ENCODE assay signal across 9 mouse cellular contexts in genomic region chr2:132952197-132952596, GRCm38 (mm10). TPM values are rescaled to one million over a fixed set of nuclear protein-coding genes. Genes with fewer than 3 reads are reported as not detected.
DNase-seq lines count a peak whose midpoint lies in the region; ATAC-seq lines count a peak whose summit lies in the region.
"Had no signal": no experiment of that assay in that cellular context is flagged by ENCODE, and none has a peak within 500 bp of the region (broad histone marks: within the 10 kb centered on the region; RNA-seq: fewer than 3 reads in every experiment).

No protein-coding gene starts in this region.

- no peaks in the 10 kb centered on the region for H3K9me3 ChIP-seq in intestine, embryonic 16.5 days (ENCODE audit: control insufficient read depth, low read length)
- H3K9me3 ChIP-seq: embryonic facial prominence, embryonic 13.5 days; lung, embryonic 15.5 days had no signal

- intact Hi-C loops in heart, postnatal 36 days (cut with DNase I): no loop called here

- no peaks in the 10 kb centered on the region for H3K27me3 ChIP-seq in intestine, embryonic 16.5 days (replicated peaks; ENCODE audit: control insufficient read depth, insufficient read depth, low read length)

- no peaks in the 10 kb centered on the region for H3K4me1 ChIP-seq in intestine, embryonic 16.5 days (ENCODE audit: control insufficient read depth, insufficient read depth, low read length)
- H3K4me1 ChIP-seq: embryonic facial prominence, embryonic 13.5 days; lung, embryonic 15.5 days had no signal

- H3K4me3 ChIP-seq in intestine, embryonic 16.5 days (ENCODE audit: low read length): no peak overlapping the region
- H3K4me3 ChIP-seq: embryonic facial prominence, embryonic 13.5 days; lung, embryonic 15.5 days had no signal

- no peak overlapping the region for H3K27ac ChIP-seq in intestine, embryonic 16.5 days (ENCODE audit: low read length)
- H3K27ac ChIP-seq: embryonic facial prominence, embryonic 13.5 days; lung, embryonic 15.5 days had no signal

- H3K9ac ChIP-seq in intestine, embryonic 16.5 days (ENCODE audit: low read depth, low read length): no peak overlapping the region
- H3K9ac ChIP-seq: embryonic facial prominence, embryonic 13.5 days; lung, embryonic 15.5 days had no signal

- peak; percentile 76 for ATAC-seq in intestine, embryonic 16.5 days
- peak; percentile 80 for ATAC-seq in megakaryocyte progenitor cell, adult 5-6 weeks (replicated peaks; ENCODE audit: poor library complexity)

- WGBS in intestine, embryonic 16.5 days: 4% methylated on average over 8 of the region's 8 CpGs

- H3K4me2 ChIP-seq in intestine, embryonic 16.5 days (ENCODE audit: low read depth, low read length): no peak overlapping the region
- H3K4me2 ChIP-seq: embryonic facial prominence, embryonic 13.5 days; lung, embryonic 15.5 days had no signal

- peak; percentile 23 to 25 for DNase-seq in right cerebral cortex, adult 2 months (ENCODE audit: low spot score in 2 of 2)
- no peak for DNase-seq in right cerebral cortex, postnatal 36 days (ENCODE audit: low spot score in 2 of 2)
- peak; percentile 79 for DNase-seq in embryo, embryonic 11 days
- DNase-seq in adrenal gland, postnatal 25 days: no peak
- no peak for DNase-seq in heart, postnatal 36 days

- H3K36me3 ChIP-seq in intestine, embryonic 16.5 days (ENCODE audit: control insufficient read depth, insufficient read depth, low read length): no peaks in the 10 kb centered on the region
- H3K36me3 ChIP-seq: embryonic facial prominence, embryonic 13.5 days; lung, embryonic 15.5 days had no signal

RNA-seq across cellular contexts. Expression of gene Fermt1, which starts 6.5 kb away (rescaled TPM):
- polyA plus RNA-seq in intestine, embryonic 16.5 days (2015; fragmentation: Nextera tagmentation; extraction: Ambion mirVana): 52.0 and 53.2 TPM in 2 replicates
- not detected in 2 replicates for total RNA-seq in megakaryocyte progenitor cell, adult 5-6 weeks (2015)
- not detected in 2 replicates for total RNA-seq in megakaryocyte progenitor cell, adult 5-6 weeks (2017)
- total RNA-seq in adrenal gland, postnatal 25 days (2021): not detected in 2 replicates
- total RNA-seq in heart, postnatal 36 days (2021): not detected

Comparison
In these comparisons a context has a peak if more than half of its experiments do, and no peak if none do; other contexts are left out.
1. DNase-seq: peak in right cerebral cortex, adult 2 months (2 of 2) and embryo, embryonic 11 days (single experiment); none in right cerebral cortex, postnatal 36 days (0 of 2), adrenal gland, postnatal 25 days (single experiment) and heart, postnatal 36 days (0 of 2).